Mouse (Mus musculus) small intestine, adult 2 months (tissue): ENCODE results near the gene Gm11060. TPM values are rescaled to one million over a fixed set of nuclear protein-coding genes. Genes with fewer than 3 reads are reported as not detected.

ENCODE experiments used
- H3K27ac ChIP-seq: fragments of 200-500 bp; 2 replicates; pipeline ENCODE4 v1.5.1; 2012; ENCODE audit warnings: low read depth, low read length, control low read depth, inconsistent platforms; ENCODE audit not compliant: insufficient read depth
- H3K27me3 ChIP-seq: fragments of 200-500 bp; 2 replicates; pipeline ENCODE4 v1.6.1; 2012; ENCODE audit warnings: mild to moderate bottlenecking, moderate library complexity, low read length, inconsistent platforms; ENCODE audit not compliant: control insufficient read depth, insufficient read depth
- H3K36me3 ChIP-seq: fragments of 200-500 bp; 2 replicates; pipeline ENCODE4 v1.6.1; 2012; ENCODE audit warnings: mild to moderate bottlenecking, low read length, control low read depth, inconsistent platforms; ENCODE audit not compliant: control insufficient read depth, insufficient read depth
- H3K4me1 ChIP-seq: fragments of 200-500 bp; 2 replicates; pipeline ENCODE4 v1.6.1; 2012; ENCODE audit warnings: low read length, inconsistent platforms, mixed read lengths; ENCODE audit not compliant: control insufficient read depth, insufficient read depth, insufficient read length
- H3K4me3 ChIP-seq: fragments of 200-500 bp; 2 replicates; pipeline ENCODE4 v1.5.1; 2012; ENCODE audit warnings: low read depth, mild to moderate bottlenecking, control low read depth, inconsistent platforms, low read length, moderate library complexity
- CTCF ChIP-seq: fragments of 200-500 bp; IDR thresholded peaks from 2 replicates; pipeline ENCODE4 v1.5.1; 2012; ENCODE audit warnings: low read depth, mild to moderate bottlenecking, control low read depth, inconsistent platforms, low read length, moderate library complexity, mixed read lengths; ENCODE audit not compliant: insufficient replicate concordance, insufficient read length; ENCODE audit errors: extremely low read depth
- POLR2A ChIP-seq: fragments of 200-500 bp; IDR thresholded peaks from 2 replicates; pipeline ENCODE4 v1.6.1; 2012; ENCODE audit warnings: low read depth, mild to moderate bottlenecking, control low read depth, inconsistent platforms, low read length, moderate library complexity
- WGBS: fragments of 180-500 bp; shearing (Covaris S2); methylation state at CpG from one replicate; pipeline ENCODE4 v1.1.7; 2018; 5-methylcytosine and 5-hydroxymethylcytosine counted together
- polyA plus RNA-seq: library from polyadenylated mRNA; depleted of rRNA; stranded (reverse); fragments of >200 nt; gene quantifications from 2 replicates; pipeline ENCODE4 v1.2.3, GENCODE M21; 2012

The Gm11060 gene
- polyA plus RNA-seq, 1 experiment: not detected

DNA sequence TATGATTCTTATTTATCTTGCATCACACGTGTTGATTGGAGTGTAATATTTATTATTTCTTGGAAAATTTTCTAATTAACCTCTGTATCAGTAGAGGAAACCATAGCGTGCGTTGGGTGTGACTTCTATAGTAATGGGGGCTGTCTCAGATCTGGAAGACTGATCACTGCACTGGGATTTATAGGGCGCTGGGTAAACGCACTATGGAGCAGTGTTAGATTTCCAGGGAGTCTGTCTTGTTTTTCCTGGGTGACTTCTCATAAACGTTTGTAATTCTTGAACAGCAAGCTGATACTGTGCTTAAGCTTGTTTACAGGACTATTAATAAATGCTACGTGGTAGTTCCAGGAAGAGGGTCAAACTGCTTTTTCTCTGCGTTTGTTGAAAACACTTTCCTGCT, 25.9 kb downstream of the Gm11060 start:
- H3K27ac ChIP-seq: no peak overlapping the region
- peaks cover 20% of the 10 kb centered on the region for H3K27me3 ChIP-seq
- no peak overlapping the region for H3K4me3 ChIP-seq
- no peaks in the 10 kb centered on the region for H3K36me3 ChIP-seq
- WGBS: 34% methylated on average over 8 of the region's 8 CpGs
- TF ChIP-seq CTCF: no peak
- TF ChIP-seq POLR2A: no peak
- no peaks in the 10 kb centered on the region for H3K4me1 ChIP-seq

DNA sequence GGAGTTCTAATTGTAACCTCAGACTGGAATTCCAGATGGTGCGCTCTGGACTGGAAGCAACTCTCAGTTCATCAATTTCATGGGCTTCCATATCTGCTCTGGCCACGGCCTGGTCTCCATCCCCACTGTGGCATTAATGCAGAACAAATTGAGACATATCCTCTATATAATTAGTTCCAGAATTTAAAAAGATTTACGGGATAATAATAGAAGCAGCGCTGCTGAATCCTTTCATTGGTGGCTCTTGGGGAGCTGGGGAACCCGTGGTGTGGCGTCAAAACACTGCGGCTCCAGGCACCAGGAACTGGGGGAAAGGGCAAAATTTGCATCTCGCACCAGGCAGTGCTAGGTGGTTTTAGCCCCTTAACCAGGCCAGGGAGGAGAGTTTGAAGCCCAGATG, 30.4 kb downstream of the Gm11060 start:
- peaks cover 61% of the 10 kb centered on the region for H3K27me3 ChIP-seq
- no peaks in the 10 kb centered on the region for H3K36me3 ChIP-seq
- 13% methylated on average over 8 of the region's 8 CpGs for WGBS
- H3K4me1 ChIP-seq: peaks cover 3% of the 10 kb centered on the region
- TF ChIP-seq POLR2A: no peak
- no peak overlapping the region for H3K27ac ChIP-seq
- H3K4me3 ChIP-seq: no peak overlapping the region

DNA sequence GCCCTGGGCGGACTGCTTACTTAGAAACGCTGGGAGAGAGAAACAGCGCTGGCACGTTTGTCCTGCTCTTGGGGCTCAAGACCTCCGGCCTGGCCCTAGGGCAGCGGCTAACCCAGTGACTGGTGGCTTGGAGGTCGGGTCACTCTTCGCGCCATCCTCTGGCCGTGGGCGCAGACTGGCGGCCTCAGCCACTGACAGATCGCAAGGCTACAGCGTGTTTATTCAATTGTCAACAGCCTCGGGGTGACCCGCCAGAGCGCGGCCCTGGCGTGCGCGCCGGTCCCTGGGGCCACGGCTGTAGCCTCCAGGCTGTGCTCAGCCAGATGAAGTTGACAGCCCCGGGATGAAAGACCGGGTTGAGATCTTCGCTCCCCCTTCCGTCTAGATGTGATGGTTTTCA, 31.1 kb downstream of the Gm11060 start:
- TF ChIP-seq POLR2A: no peak
- TF ChIP-seq CTCF: no peak
- Histone ChIP-seq H3K4me3 (no peak overlapping the region), H3K4me1 (peaks cover 3% of the 10 kb centered on the region), H3K27ac (no peak overlapping the region), H3K27me3 (peaks cover 68% of the 10 kb centered on the region), H3K36me3 (no peaks in the 10 kb centered on the region)
- 3% methylated on average over 27 of the region's 27 CpGs for WGBS

DNA sequence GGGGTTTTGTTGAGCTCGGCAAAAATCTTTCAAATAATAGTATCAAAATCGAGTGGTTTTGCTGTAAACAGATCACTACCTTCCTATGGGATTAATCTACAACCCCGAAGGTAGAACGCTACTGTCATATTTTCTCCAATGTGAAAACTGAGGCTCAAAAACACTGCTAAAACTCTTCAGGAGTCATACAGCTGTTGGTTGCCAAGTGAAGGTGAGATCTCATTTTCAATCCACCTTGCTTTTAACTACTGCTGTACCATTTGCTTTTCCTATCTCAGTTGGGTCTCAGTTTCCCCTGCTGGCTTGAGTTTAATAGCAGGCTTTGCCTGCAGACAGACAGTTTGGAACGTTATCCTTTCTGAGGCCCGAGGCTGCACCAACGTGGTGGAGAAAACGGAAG, 31.6 kb downstream of the Gm11060 start:
- H3K4me3 ChIP-seq: no peak overlapping the region
- no peaks in the 10 kb centered on the region for H3K36me3 ChIP-seq
- WGBS: 8% methylated on average over 8 of the region's 8 CpGs
- peaks cover 71% of the 10 kb centered on the region for H3K27me3 ChIP-seq
- H3K27ac ChIP-seq: no peak overlapping the region
- H3K4me1 ChIP-seq: peaks cover 3% of the 10 kb centered on the region
- TF ChIP-seq CTCF: no peak
- TF ChIP-seq POLR2A: no peak

DNA sequence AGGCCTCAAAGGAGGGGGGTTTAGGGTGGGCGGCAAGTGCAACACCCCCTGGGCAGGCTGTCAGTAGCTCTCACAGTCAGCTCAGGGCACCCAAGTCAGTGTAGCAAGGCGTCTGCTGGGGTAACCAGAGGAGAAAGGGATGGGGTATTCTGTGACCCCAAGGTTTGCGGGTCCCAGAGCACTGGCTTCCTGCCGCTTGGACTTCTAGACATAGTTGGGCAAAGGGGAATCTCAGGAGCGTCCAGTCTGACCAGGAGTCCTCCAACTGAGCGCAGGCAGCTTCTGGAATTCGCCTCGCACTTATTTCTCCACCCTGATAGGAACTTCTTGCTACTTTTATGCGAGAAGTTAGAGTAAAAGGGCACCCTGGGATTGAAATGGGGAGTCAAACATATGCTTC, 32.1 kb downstream of the Gm11060 start:
- WGBS: 7% methylated on average over 9 of the region's 9 CpGs
- TF ChIP-seq CTCF: no peak
- TF ChIP-seq POLR2A: no peak
- peaks cover 75% of the 10 kb centered on the region for H3K27me3 ChIP-seq
- H3K36me3 ChIP-seq: no peaks in the 10 kb centered on the region
- H3K27ac ChIP-seq: no peak overlapping the region
- no peak overlapping the region for H3K4me3 ChIP-seq
- peaks cover 3% of the 10 kb centered on the region for H3K4me1 ChIP-seq

DNA sequence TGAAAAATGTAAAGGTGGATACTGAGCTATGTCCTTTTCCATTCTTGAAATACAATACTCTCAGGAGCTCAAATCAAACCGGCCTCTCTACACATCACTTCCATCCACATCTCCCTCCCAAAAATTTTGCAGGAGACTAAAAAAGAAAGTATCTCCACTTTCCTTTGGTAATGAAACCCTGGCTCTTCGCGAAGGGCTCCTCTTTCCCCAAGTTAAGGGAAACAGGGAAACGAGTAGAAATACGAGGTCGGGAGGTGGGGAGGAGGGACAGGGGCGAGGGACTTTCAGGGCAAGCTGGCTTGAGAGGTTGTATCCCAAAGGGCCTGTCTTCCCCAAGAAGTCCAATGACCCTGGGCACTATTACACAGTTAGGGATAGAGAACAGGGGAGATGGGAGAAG, 32.6 kb downstream of the Gm11060 start:
- Histone ChIP-seq H3K36me3 (no peaks in the 10 kb centered on the region), H3K27ac (no peak overlapping the region), H3K27me3 (peaks cover 81% of the 10 kb centered on the region), H3K4me1 (peaks cover 3% of the 10 kb centered on the region), H3K4me3 (no peak overlapping the region)
- TF ChIP-seq CTCF (no peak), POLR2A (no peak)
- WGBS: 7% methylated on average over 7 of the region's 7 CpGs

DNA sequence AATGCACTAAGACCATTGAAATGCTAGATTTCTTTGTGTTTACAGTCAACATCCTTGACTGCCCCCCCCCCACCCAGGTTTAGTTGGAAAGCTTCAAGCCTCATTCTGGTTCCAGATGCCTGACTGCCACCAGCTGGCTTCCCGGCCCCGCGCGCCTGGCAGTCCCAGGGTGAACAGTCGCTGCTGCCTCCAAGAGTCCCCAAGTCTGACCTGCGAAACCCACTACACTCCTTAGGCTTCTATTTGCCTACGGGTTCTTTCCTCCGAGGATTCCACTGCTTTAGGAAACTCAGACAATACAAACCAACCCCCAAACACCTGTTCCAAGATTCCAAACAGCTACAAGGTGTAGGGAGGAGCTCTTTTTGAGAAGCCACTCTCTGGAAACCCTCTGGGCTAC, 33.4 kb downstream of the Gm11060 start:
- Histone ChIP-seq H3K4me3 (no peak overlapping the region), H3K36me3 (no peaks in the 10 kb centered on the region), H3K27ac (no peak overlapping the region), H3K4me1 (peaks cover 3% of the 10 kb centered on the region), H3K27me3 (peaks cover 89% of the 10 kb centered on the region)
- no peak for TF ChIP-seq CTCF
- no peak for TF ChIP-seq POLR2A
- 6% methylated on average over 8 of the region's 8 CpGs for WGBS

DNA sequence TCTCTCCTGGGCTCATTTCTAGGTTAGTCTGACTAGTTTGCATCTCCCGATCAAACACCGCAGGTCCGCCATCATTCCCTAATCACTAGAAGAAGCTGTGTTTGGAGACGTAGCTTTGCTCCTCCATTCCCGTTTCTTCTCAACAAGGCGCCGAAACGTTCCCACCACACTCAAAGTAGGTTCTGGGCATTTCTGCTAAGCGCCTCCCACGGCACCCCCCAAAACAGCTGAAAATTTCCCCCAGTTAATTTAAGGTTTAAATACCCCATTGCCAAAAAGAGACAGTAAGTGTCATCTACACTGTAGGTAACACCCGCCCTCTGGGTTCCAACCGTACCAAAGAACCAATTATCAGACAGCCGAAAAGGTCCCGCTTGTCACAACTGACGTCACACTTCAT, 33.8 kb downstream of the Gm11060 start:
- WGBS: 8% methylated on average over 15 of the region's 15 CpGs
- TF ChIP-seq CTCF (no peak), POLR2A (no peak)
- H3K27me3 ChIP-seq: peaks cover 93% of the 10 kb centered on the region
- H3K27ac ChIP-seq: no peak overlapping the region
- H3K4me1 ChIP-seq: peaks cover 3% of the 10 kb centered on the region
- no peaks in the 10 kb centered on the region for H3K36me3 ChIP-seq
- no peak overlapping the region for H3K4me3 ChIP-seq
